Mouse (Mus musculus): ENCODE data around the gene Pld3. TPM values are rescaled to one million over a fixed set of nuclear protein-coding genes. Genes with fewer than 3 reads are reported as not detected.

The Pld3 gene
- polyA plus RNA-seq, 1 experiment from 2014 or later: 109 TPM

DNA sequence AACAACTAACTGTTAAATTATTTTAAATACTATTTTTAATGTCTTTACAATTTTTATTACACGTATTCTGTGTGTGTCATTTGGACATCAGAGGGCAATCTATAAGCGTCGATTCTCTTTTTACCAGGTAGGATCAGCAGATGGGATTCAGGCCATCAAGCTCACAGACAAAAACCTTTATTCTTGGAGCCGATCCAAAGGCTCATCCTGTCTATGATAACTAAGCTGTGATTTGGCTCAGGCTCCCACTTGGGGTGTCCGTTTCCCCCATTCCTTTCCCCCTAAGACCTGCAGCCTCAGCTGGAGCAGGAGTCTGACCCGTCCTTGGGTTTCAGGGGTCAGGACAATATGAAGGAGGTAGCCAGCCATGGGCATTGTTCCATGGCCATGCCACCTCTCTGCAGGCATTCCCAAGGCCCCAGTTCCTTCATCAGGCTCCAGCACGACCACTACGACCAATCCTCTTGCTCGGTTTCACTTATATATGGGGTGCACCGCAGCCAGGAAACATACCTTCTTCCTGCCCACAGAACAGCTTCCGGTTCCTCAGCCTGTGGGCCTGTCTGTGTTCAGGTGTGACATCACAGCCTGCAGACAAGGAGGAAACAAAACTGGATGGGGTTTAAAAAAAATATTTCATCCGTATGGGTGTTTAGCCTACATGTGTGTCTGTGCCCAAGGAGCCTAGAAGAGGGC lies 8.2 kb downstream of the Pld3 start:
- 0 out of 2 replicates have a peak, but pooled peaks cover 7% of the 10 kb centered on the region for H3K36me3 ChIP-seq (ENCODE audit: insufficient read depth, low read length)
- DNase-seq (ENCODE audit: low spot score): no peak
- no peaks in the 10 kb centered on the region for H3K27me3 ChIP-seq (ENCODE audit: insufficient read depth, low read length)
- H3K9me3 ChIP-seq (replicated peaks; ENCODE audit: low read length): no peaks in the 10 kb centered on the region
- 80% methylated on average over 12 of the region's 12 CpGs for WGBS
- no peak for ATAC-seq (replicated peaks; ENCODE audit: low FRiP score, low read depth)
- H3K4me2 ChIP-seq (ENCODE audit: low read length): no peak overlapping the region
- H3K4me3 ChIP-seq (replicated peaks; ENCODE audit: low read depth, low read length): no peak overlapping the region
- H3K9ac ChIP-seq (ENCODE audit: low read depth, low read length): no peak overlapping the region
- no peak for TF ChIP-seq CTCF (IDR thresholded peaks at IDR 0.05; ENCODE audit: low read depth)
- H3K4me1 ChIP-seq (replicated peaks; ENCODE audit: insufficient read depth, low read length): no peaks in the 10 kb centered on the region
- H3K27ac ChIP-seq: no peak overlapping the region

DNA sequence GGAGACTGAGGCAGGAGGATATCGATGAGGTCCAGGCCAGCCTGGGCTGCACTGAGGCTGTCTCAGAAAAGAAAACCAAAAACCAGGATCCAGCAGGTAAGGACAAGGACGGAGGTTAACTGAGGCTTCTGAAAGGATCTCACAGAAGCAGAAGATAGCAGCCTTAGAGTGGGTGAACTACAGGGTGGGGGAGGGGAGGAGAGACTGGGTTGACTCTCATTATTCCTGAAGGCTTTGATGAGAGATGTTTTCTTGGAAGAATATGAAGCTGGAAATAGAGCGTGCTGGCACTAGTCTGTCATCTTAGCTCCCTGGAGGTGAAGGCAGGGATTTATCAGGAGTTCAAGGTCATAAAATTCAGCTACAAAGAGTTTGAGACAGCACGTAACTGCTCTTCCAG lies 9.2 kb downstream of the Pld3 start:
- no peak for DNase-seq (ENCODE audit: low spot score)

GRCm38 (mm10) chr7:27543065-27543464 lies 10.0 kb downstream of the Pld3 start:
- DNase-seq (ENCODE audit: low spot score) (peak; percentile 6), ATAC-seq (replicated peaks; ENCODE audit: low FRiP score, low read depth) (no peak)
- Histone ChIP-seq H3K4me1 (replicated peaks; ENCODE audit: insufficient read depth, low read length) (no peaks in the 10 kb centered on the region), H3K9me3 (replicated peaks; ENCODE audit: low read length) (no peaks in the 10 kb centered on the region), H3K4me2 (ENCODE audit: low read length) (peak overlapping the region; percentile 76), H3K36me3 (ENCODE audit: insufficient read depth, low read length) (0 out of 2 replicates have a peak, but pooled peaks cover 7% of the 10 kb centered on the region), H3K27me3 (ENCODE audit: insufficient read depth, low read length) (no peaks in the 10 kb centered on the region), H3K9ac (ENCODE audit: low read depth, low read length) (peak overlapping the region; percentile 53; the same call in 1 of the 2 replicates), H3K4me3 (replicated peaks; ENCODE audit: low read depth, low read length) (peak overlapping the region; percentile 45), H3K27ac (0 out of 2 replicates have a peak overlapping the region, but pooled peaks have one; percentile 2)
- TF ChIP-seq CTCF (IDR thresholded peaks at IDR 0.05; ENCODE audit: low read depth): no peak
- 37% methylated on average over 6 of the region's 6 CpGs for WGBS

More for the DNA sequence above, 9.2 kb downstream of the Pld3 start:
- Histone ChIP-seq H3K36me3 (ENCODE audit: insufficient read depth, low read length) (0 out of 2 replicates have a peak, but pooled peaks cover 7% of the 10 kb centered on the region), H3K4me1 (replicated peaks; ENCODE audit: insufficient read depth, low read length) (no peaks in the 10 kb centered on the region), H3K27me3 (ENCODE audit: insufficient read depth, low read length) (no peaks in the 10 kb centered on the region), H3K9me3 (replicated peaks; ENCODE audit: low read length) (no peaks in the 10 kb centered on the region), H3K9ac (ENCODE audit: low read depth, low read length) (no peak overlapping the region), H3K4me2 (ENCODE audit: low read length) (no peak overlapping the region), H3K27ac (no peak overlapping the region), H3K4me3 (replicated peaks; ENCODE audit: low read depth, low read length) (no peak overlapping the region)
- 88% methylated on average over 4 of the region's 4 CpGs for WGBS
- no peak for TF ChIP-seq CTCF (IDR thresholded peaks at IDR 0.05; ENCODE audit: low read depth)
- ATAC-seq (replicated peaks; ENCODE audit: low FRiP score, low read depth): no peak

- Histone ChIP-seq H3K27ac (0 out of 2 replicates have a peak overlapping the region, but pooled peaks have one; percentile 2), H3K4me1 (replicated peaks; ENCODE audit: insufficient read depth, low read length) (no peaks in the 10 kb centered on the region), H3K9ac (ENCODE audit: low read depth, low read length) (peak overlapping the region; percentile 53), H3K9me3 (replicated peaks; ENCODE audit: low read length) (no peaks in the 10 kb centered on the region), H3K4me2 (ENCODE audit: low read length) (peak overlapping the region; percentile 76), H3K36me3 (ENCODE audit: insufficient read depth, low read length) (peaks cover 8% of the 10 kb centered on the region; the same call in 1 of the 2 replicates), H3K4me3 (replicated peaks; ENCODE audit: low read depth, low read length) (peak overlapping the region; percentile 45), H3K27me3 (ENCODE audit: insufficient read depth, low read length) (no peaks in the 10 kb centered on the region)
- no peak for TF ChIP-seq CTCF (IDR thresholded peaks at IDR 0.05; ENCODE audit: low read depth)
- peak; percentile 92 for DNase-seq (ENCODE audit: low spot score)
- peak; percentile 83 for ATAC-seq (replicated peaks; ENCODE audit: low FRiP score, low read depth)
- under 1% methylated on average over 30 of the region's 30 CpGs for WGBS
These were observed 10.5 kb downstream of the Pld3 start for GRCm38 (mm10) chr7:27542392-27543033.

- H3K4me2 ChIP-seq (ENCODE audit: low read length): peak overlapping the region; percentile 76
- 65% methylated on average over 5 of the region's 5 CpGs for WGBS
- no peaks in the 10 kb centered on the region for H3K4me1 ChIP-seq (replicated peaks; ENCODE audit: insufficient read depth, low read length)
- no peak for TF ChIP-seq CTCF (IDR thresholded peaks at IDR 0.05; ENCODE audit: low read depth)
- H3K9me3 ChIP-seq (replicated peaks; ENCODE audit: low read length): no peaks in the 10 kb centered on the region
- H3K4me3 ChIP-seq (replicated peaks; ENCODE audit: low read depth, low read length): peak overlapping the region; percentile 45
- peaks cover 12% of the 10 kb centered on the region; the same call in 1 of the 2 replicates for H3K36me3 ChIP-seq (ENCODE audit: insufficient read depth, low read length)
- no peak overlapping the region for H3K27ac ChIP-seq
- DNase-seq (ENCODE audit: low spot score) (no peak), ATAC-seq (replicated peaks; ENCODE audit: low FRiP score, low read depth) (no peak)
- H3K9ac ChIP-seq (ENCODE audit: low read depth, low read length): peak overlapping the region; percentile 53
- H3K27me3 ChIP-seq (ENCODE audit: insufficient read depth, low read length): no peaks in the 10 kb centered on the region
These were observed 11.1 kb downstream of the Pld3 start for GRCm38 (mm10) chr7:27541922-27542321.

DNA sequence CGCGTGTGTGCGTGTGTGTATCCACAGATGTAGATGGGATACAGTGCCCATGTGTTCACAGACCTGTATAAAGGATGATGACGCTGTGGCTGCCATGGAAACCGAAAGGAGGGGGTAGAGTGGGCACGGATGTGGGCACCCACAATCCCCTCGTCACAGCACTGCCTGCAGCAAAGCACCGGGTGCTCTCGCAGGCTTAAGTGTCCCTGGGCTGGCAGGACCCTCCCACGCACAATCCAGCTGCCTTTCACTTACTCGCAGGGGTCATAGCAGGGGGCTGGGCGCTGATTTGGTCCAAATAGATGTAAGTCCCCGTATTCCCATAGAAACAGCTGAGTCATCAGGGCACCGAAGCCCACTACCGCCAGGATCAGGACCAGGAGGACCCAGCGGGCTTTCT lies 11.6 kb downstream of the Pld3 start:
- Histone ChIP-seq H3K4me3 (replicated peaks; ENCODE audit: low read depth, low read length) (no peak overlapping the region), H3K36me3 (ENCODE audit: insufficient read depth, low read length) (peaks cover 12% of the 10 kb centered on the region; the same call in 1 of the 2 replicates), H3K9me3 (replicated peaks; ENCODE audit: low read length) (no peaks in the 10 kb centered on the region), H3K27me3 (ENCODE audit: insufficient read depth, low read length) (no peaks in the 10 kb centered on the region), H3K4me1 (replicated peaks; ENCODE audit: insufficient read depth, low read length) (no peaks in the 10 kb centered on the region), H3K27ac (no peak overlapping the region), H3K9ac (ENCODE audit: low read depth, low read length) (0 out of 2 replicates have a peak overlapping the region, but pooled peaks have one; percentile 53), H3K4me2 (ENCODE audit: low read length) (no peak overlapping the region)
- 58% methylated on average over 16 of the region's 16 CpGs for WGBS
- DNase-seq (ENCODE audit: low spot score): peak; percentile 24
- no peak for TF ChIP-seq CTCF (IDR thresholded peaks at IDR 0.05; ENCODE audit: low read depth)
- no peak for ATAC-seq (replicated peaks; ENCODE audit: low FRiP score, low read depth)
